Mouse (Mus musculus): ENCODE data around the gene 2310022A10Rik. TPM values are rescaled to one million over a fixed set of nuclear protein-coding genes. Genes with fewer than 3 reads are reported as not detected.

Gene 2310022A10Rik
- polyA plus RNA-seq, 1 experiment from 2014 or later = 40.2 TPM

DNA sequence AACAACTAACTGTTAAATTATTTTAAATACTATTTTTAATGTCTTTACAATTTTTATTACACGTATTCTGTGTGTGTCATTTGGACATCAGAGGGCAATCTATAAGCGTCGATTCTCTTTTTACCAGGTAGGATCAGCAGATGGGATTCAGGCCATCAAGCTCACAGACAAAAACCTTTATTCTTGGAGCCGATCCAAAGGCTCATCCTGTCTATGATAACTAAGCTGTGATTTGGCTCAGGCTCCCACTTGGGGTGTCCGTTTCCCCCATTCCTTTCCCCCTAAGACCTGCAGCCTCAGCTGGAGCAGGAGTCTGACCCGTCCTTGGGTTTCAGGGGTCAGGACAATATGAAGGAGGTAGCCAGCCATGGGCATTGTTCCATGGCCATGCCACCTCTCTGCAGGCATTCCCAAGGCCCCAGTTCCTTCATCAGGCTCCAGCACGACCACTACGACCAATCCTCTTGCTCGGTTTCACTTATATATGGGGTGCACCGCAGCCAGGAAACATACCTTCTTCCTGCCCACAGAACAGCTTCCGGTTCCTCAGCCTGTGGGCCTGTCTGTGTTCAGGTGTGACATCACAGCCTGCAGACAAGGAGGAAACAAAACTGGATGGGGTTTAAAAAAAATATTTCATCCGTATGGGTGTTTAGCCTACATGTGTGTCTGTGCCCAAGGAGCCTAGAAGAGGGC lies 8.2 kb upstream of the 2310022A10Rik start:
- H3K9ac ChIP-seq (replicated peaks; ENCODE audit: low read depth, low read length) = no peak overlapping the region
- H3K4me3 ChIP-seq (replicated peaks; ENCODE audit: low read length) = no peak overlapping the region
- no peak overlapping the region for H3K4me2 ChIP-seq (ENCODE audit: low read length)
- 86% methylated on average over 12 of the region's 12 CpGs for WGBS
- no peaks in the 10 kb centered on the region for H3K27me3 ChIP-seq (replicated peaks; ENCODE audit: control insufficient read depth, insufficient read depth, low read length)
- H3K9me3 ChIP-seq (ENCODE audit: control insufficient read depth, low read length) = no peaks in the 10 kb centered on the region
- no peaks in the 10 kb centered on the region for H3K36me3 ChIP-seq (ENCODE audit: control insufficient read depth, insufficient read depth)
- H3K27ac ChIP-seq (ENCODE audit: low read length) = no peak overlapping the region
- no peak for ATAC-seq
- H3K4me1 ChIP-seq (replicated peaks; ENCODE audit: control insufficient read depth, insufficient read depth, low read length) = peaks cover 14% of the 10 kb centered on the region

DNA sequence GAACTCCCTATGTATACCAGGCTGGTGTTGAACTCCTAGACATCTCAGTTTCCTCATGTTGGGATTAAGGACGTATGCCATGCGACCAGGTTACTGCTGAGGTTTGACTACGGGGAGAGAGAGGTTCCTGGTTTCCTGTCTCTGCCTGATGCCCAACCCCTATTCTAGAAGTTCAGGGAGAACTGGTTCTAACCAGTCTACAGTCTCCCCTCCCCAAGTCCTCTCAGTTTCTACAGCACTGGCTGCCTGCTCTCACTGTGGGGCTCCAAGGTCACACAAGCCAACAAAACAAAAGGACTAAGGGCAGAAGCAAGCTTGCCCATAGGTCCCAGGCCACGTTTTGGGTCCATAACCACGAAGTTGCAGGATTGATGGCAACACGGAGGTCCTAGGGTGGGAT lies 3.4 kb upstream of the 2310022A10Rik start:
- no peaks in the 10 kb centered on the region for H3K9me3 ChIP-seq (ENCODE audit: control insufficient read depth, low read length)
- no peak for ATAC-seq

DNA sequence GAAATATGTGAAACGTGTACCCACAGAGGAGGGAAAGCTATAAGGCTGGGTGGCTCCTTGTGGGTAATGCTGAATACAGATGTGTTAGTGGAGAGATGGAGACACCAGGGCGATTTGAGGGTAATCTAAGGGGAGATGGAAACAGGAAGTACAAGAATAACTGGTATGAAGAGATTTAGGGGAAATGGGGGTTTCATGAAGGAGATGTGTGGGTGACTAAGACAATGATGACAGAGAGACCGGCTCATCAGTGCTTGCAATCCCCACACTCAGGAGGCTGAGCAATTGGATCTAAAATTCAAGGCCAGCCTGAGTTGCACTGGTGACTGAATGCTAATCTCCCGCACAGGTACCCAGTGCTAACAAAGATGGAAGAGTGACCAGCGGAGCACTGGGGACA lies 963 bp upstream of the 2310022A10Rik start:
- peak overlapping the region; percentile 78 for H3K4me2 ChIP-seq (ENCODE audit: low read length)
- no peaks in the 10 kb centered on the region for H3K36me3 ChIP-seq (ENCODE audit: control insufficient read depth, insufficient read depth)
- H3K4me1 ChIP-seq (replicated peaks; ENCODE audit: control insufficient read depth, insufficient read depth, low read length) = peaks cover 18% of the 10 kb centered on the region
- no peaks in the 10 kb centered on the region for H3K9me3 ChIP-seq (ENCODE audit: control insufficient read depth, low read length)
- H3K27ac ChIP-seq (ENCODE audit: low read length) = no peak overlapping the region
- WGBS = 53% methylated on average over 5 of the region's 5 CpGs
- H3K4me3 ChIP-seq (replicated peaks; ENCODE audit: low read length) = peak overlapping the region; percentile 77; the same call in 1 of the 2 replicates
- no peak for ATAC-seq
- H3K9ac ChIP-seq (replicated peaks; ENCODE audit: low read depth, low read length) = no peak overlapping the region
- no peaks in the 10 kb centered on the region for H3K27me3 ChIP-seq (replicated peaks; ENCODE audit: control insufficient read depth, insufficient read depth, low read length)

More for the DNA sequence above, 3.4 kb upstream of the 2310022A10Rik start:
- Histone ChIP-seq H3K27me3 (replicated peaks; ENCODE audit: control insufficient read depth, insufficient read depth, low read length) (no peaks in the 10 kb centered on the region), H3K27ac (ENCODE audit: low read length) (no peak overlapping the region), H3K9ac (replicated peaks; ENCODE audit: low read depth, low read length) (no peak overlapping the region), H3K4me1 (replicated peaks; ENCODE audit: control insufficient read depth, insufficient read depth, low read length) (peaks cover 15% of the 10 kb centered on the region), H3K4me2 (ENCODE audit: low read length) (no peak overlapping the region), H3K4me3 (replicated peaks; ENCODE audit: low read length) (no peak overlapping the region), H3K36me3 (ENCODE audit: control insufficient read depth, insufficient read depth) (no peaks in the 10 kb centered on the region)
- 82% methylated on average over 6 of the region's 6 CpGs for WGBS

DNA sequence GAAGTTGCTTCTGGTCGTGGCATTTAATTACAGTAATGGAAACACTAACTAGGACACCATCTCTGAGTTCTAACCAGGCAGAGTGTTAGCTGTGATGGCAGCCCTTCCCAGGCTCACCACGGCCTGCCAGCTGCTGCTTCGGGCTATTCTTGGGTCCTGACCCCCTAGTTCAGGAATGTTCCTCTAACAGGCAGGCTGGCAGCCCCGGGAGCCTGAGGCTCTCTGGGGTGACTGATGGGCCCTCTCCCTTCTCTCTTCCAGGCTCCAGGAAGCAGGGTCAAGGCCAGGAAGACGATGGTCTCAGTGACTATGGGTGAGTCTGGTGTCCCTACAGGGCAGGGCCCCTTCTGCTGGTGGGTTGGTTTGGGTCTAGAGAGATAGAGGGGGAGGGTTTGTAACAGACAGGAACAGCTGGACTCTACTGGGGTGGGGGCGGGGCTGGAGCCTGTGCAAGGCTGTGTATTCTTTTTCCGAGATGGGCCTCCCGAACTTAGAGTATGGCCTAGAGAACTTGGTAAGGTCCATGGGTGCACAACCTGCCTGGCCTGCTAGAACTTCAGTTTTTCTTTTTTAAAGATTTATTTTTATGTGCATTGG lies 7.4 kb downstream of the 2310022A10Rik start:
- no peak overlapping the region for H3K27ac ChIP-seq (ENCODE audit: low read length)
- no peaks in the 10 kb centered on the region for H3K4me1 ChIP-seq (replicated peaks; ENCODE audit: control insufficient read depth, insufficient read depth, low read length)
- no peak for ATAC-seq
- H3K4me3 ChIP-seq (replicated peaks; ENCODE audit: low read length) = no peak overlapping the region
- no peaks in the 10 kb centered on the region for H3K27me3 ChIP-seq (replicated peaks; ENCODE audit: control insufficient read depth, insufficient read depth, low read length)
- no peak overlapping the region for H3K9ac ChIP-seq (replicated peaks; ENCODE audit: low read depth, low read length)
- H3K9me3 ChIP-seq (ENCODE audit: control insufficient read depth, low read length) = no peaks in the 10 kb centered on the region
- 82% methylated on average over 8 of the region's 8 CpGs for WGBS
- H3K4me2 ChIP-seq (ENCODE audit: low read length) = no peak overlapping the region
- peaks cover 20% of the 10 kb centered on the region for H3K36me3 ChIP-seq (ENCODE audit: control insufficient read depth, insufficient read depth)

DNA sequence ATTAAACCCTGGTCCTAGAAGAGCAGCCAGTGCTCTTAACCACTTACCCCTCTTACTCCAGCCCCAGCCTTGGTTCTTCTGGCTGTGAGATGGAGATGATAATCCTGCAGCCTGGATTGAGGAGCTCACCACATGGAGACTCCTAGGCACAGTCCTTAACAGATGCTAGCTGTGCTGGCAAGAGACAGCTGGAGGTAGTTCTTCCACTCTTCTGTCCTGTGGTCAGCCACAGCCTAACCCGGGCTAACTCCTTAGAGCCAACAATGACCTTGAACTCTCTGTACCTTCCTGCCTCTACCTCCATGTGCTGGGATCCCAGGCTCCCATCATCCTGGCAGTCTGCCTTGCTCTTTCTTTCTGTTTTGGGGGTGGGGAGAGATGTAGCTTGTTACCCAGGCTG lies 7.9 kb downstream of the 2310022A10Rik start:
- no peaks in the 10 kb centered on the region for H3K9me3 ChIP-seq (ENCODE audit: control insufficient read depth, low read length)

DNA sequence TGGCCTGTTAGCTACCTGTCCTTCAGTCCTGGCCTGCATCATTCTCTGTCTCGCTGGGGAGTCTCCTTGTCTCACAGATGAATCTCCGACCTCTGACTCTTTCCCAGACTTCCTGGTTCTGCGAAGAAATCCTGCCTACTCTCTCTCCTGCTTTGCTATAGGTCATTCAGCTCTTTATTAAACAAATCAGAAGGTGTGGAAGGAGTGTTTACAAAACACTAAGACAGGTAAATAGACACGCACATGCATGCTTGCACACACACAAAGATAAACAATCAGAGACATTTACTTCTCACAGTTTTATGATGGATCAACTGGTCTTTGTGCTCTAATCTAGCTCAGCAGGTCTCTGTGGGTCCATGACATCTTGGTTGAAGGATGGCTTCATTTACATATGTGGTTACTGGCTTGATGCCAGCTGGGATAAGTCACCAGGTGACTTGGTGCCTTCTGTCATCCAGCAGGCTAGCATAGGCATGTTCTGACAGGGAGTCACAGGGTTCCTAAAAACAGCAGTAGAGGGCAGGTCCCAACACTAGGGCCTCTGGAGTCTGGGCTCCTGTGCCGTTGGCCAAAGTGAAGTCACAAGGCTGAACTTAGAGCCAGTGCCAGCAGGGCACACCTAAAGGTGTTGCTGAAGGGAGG lies 16.7 kb downstream of the 2310022A10Rik start:
- Histone ChIP-seq H3K4me1 (replicated peaks; ENCODE audit: control insufficient read depth, insufficient read depth, low read length) (no peaks in the 10 kb centered on the region), H3K9me3 (ENCODE audit: control insufficient read depth, low read length) (no peaks in the 10 kb centered on the region), H3K27me3 (replicated peaks; ENCODE audit: control insufficient read depth, insufficient read depth, low read length) (no peaks in the 10 kb centered on the region), H3K27ac (ENCODE audit: low read length) (no peak overlapping the region), H3K4me2 (ENCODE audit: low read length) (no peak overlapping the region), H3K9ac (replicated peaks; ENCODE audit: low read depth, low read length) (no peak overlapping the region), H3K36me3 (ENCODE audit: control insufficient read depth, insufficient read depth) (peaks cover 38% of the 10 kb centered on the region), H3K4me3 (replicated peaks; ENCODE audit: low read length) (no peak overlapping the region)
- no peak for ATAC-seq
- 89% methylated on average over 5 of the region's 5 CpGs for WGBS

More for the DNA sequence above, 7.9 kb downstream of the 2310022A10Rik start:
- ATAC-seq = no peak
- Histone ChIP-seq H3K27me3 (replicated peaks; ENCODE audit: control insufficient read depth, insufficient read depth, low read length) (no peaks in the 10 kb centered on the region), H3K4me1 (replicated peaks; ENCODE audit: control insufficient read depth, insufficient read depth, low read length) (no peaks in the 10 kb centered on the region), H3K4me2 (ENCODE audit: low read length) (no peak overlapping the region), H3K9ac (replicated peaks; ENCODE audit: low read depth, low read length) (no peak overlapping the region), H3K36me3 (ENCODE audit: control insufficient read depth, insufficient read depth) (peaks cover 22% of the 10 kb centered on the region), H3K27ac (ENCODE audit: low read length) (no peak overlapping the region), H3K4me3 (replicated peaks; ENCODE audit: low read length) (no peak overlapping the region)
- WGBS = 77% methylated on average over 1 of the region's 1 CpGs

DNA sequence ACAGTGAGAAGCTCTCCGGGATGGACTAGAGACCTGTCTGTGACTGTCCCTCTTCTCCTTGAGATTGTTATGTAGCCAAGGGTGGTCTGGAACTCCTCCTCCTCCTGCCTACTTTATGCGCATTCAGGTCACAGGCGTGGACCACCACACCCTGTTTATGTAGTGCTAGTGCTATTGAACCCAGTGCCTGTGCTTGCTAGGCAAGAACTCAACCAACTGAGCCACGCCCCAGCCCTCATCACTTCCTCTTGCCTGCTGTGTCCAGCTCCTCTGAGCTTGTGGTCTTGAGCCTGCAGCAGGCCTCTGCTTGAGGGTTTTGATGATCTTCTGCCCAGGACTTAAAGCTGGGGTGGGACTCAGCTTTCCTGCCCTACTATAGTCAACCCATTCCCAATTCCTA lies 19.1 kb downstream of the 2310022A10Rik start:
- no peak overlapping the region for H3K27ac ChIP-seq (ENCODE audit: low read length)
- H3K9me3 ChIP-seq (ENCODE audit: control insufficient read depth, low read length) = no peaks in the 10 kb centered on the region
- no peaks in the 10 kb centered on the region for H3K4me1 ChIP-seq (replicated peaks; ENCODE audit: control insufficient read depth, insufficient read depth, low read length)
- no peaks in the 10 kb centered on the region for H3K27me3 ChIP-seq (replicated peaks; ENCODE audit: control insufficient read depth, insufficient read depth, low read length)
- H3K9ac ChIP-seq (replicated peaks; ENCODE audit: low read depth, low read length) = no peak overlapping the region
- peaks cover 29% of the 10 kb centered on the region for H3K36me3 ChIP-seq (ENCODE audit: control insufficient read depth, insufficient read depth)
- no peak overlapping the region for H3K4me3 ChIP-seq (replicated peaks; ENCODE audit: low read length)
- no peak for ATAC-seq
- no peak overlapping the region for H3K4me2 ChIP-seq (ENCODE audit: low read length)
- 99% methylated on average over 4 of the region's 4 CpGs for WGBS

DNA sequence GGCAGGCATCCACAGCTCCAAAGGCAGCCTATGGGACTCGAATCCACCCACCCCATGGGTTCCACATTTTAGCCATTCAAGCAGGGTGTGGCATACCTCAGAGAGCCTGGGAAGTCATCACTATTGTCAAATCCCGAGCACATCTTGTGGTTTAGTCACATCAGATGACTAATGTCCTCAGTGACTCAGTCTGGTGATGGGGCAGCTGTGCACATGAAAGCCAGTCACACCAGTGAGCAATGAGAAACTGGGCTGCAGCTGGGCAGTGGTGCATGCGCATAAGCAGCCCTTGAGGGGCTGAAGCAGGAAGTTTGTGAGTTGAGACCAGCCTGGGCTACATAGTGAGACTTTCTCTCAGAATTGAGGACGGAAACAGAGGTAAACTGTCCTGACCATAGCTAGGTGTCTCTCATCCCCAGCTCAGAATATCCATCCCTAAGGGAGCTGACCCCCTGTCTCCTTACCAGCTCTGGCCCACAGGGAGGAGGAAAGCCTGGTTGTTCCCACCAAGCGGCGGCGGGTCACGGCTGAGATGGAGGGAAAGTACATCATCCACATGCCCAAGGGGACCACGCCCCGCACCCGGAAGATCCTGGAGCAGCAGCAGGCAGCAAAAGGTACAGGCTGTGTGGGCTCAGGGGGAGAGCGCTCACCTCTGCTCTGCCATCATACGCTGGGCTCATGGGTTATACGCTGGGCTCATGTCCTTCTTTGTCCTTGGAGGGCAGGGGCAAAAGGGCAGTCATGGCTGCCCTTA lies 21.3 kb downstream of the 2310022A10Rik start:
- H3K9ac ChIP-seq (replicated peaks; ENCODE audit: low read depth, low read length) = no peak overlapping the region
- WGBS = 92% methylated on average over 14 of the region's 14 CpGs
- ATAC-seq = no peak

DNA sequence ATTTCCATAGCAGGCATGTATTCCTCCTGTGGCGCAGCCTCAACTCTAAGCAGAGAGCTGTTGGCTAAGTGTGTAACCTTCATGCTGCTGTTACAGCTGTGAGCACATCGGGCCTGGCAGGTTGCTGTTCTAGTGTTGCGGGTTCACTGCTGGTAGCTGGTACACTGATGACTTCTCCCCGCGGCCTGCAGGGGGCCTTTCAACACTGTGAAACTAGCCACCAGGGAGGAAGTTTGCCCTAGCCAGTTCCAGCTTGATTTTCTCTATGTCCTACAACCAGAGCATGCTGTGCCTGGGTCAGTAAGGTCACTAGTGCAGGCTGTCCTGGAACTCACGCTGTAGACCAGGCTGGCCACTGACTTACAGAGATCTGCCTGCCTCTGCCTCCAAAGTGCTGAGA lies 23.9 kb downstream of the 2310022A10Rik start:
- peaks cover 34% of the 10 kb centered on the region for H3K36me3 ChIP-seq (ENCODE audit: control insufficient read depth, insufficient read depth)
- H3K9me3 ChIP-seq (ENCODE audit: control insufficient read depth, low read length) = no peaks in the 10 kb centered on the region
- no peak overlapping the region for H3K27ac ChIP-seq (ENCODE audit: low read length)
- no peaks in the 10 kb centered on the region for H3K27me3 ChIP-seq (replicated peaks; ENCODE audit: control insufficient read depth, insufficient read depth, low read length)
- no peak overlapping the region for H3K9ac ChIP-seq (replicated peaks; ENCODE audit: low read depth, low read length)
- ATAC-seq = no peak
- no peak overlapping the region for H3K4me3 ChIP-seq (replicated peaks; ENCODE audit: low read length)
- no peaks in the 10 kb centered on the region for H3K4me1 ChIP-seq (replicated peaks; ENCODE audit: control insufficient read depth, insufficient read depth, low read length)
- 66% methylated on average over 6 of the region's 6 CpGs for WGBS
- H3K4me2 ChIP-seq (ENCODE audit: low read length) = no peak overlapping the region

More for the DNA sequence above, 21.3 kb downstream of the 2310022A10Rik start:
- no peaks in the 10 kb centered on the region for H3K27me3 ChIP-seq (replicated peaks; ENCODE audit: control insufficient read depth, insufficient read depth, low read length)
- H3K4me2 ChIP-seq (ENCODE audit: low read length) = no peak overlapping the region
- H3K4me1 ChIP-seq (replicated peaks; ENCODE audit: control insufficient read depth, insufficient read depth, low read length) = no peaks in the 10 kb centered on the region
- no peak overlapping the region for H3K27ac ChIP-seq (ENCODE audit: low read length)
- no peak overlapping the region for H3K4me3 ChIP-seq (replicated peaks; ENCODE audit: low read length)
- no peaks in the 10 kb centered on the region for H3K9me3 ChIP-seq (ENCODE audit: control insufficient read depth, low read length)
- peaks cover 25% of the 10 kb centered on the region for H3K36me3 ChIP-seq (ENCODE audit: control insufficient read depth, insufficient read depth)

Measured in forebrain, embryonic 16.5 days (tissue).